Mouse (Mus musculus): ENCODE measurements around the gene Antxr1. TPM values are rescaled to one million over a fixed set of nuclear protein-coding genes. Genes with fewer than 3 reads are reported as not detected.

The Antxr1 gene
- total and polyA plus RNA-seq, 3 experiments: 0.16 to 0.23 (median 0.21) TPM

- Histone ChIP-seq H3K36me3 (replicated peaks in 1 of 2; ENCODE audit: control insufficient read depth in 1 of 2, insufficient read depth in 1 of 2, low read length in 1 of 2) (no peaks in the 10 kb centered on the region), H3K4me2 (ENCODE audit: insufficient read depth, low read depth, poor library complexity, severe bottlenecking) (no peak overlapping the region), H3K9ac (ENCODE audit: insufficient read depth, low read depth) (no peak overlapping the region), H3K27me3 (replicated peaks) (no peaks in the 10 kb centered on the region), H3K4me3 (replicated peaks in 1 of 3; ENCODE audit: low read depth in 2 of 3, low read length in 2 of 3, poor library complexity in 1 of 3) (no peak overlapping the region), H3K4me1 (ENCODE audit: control insufficient read depth in 1 of 2, insufficient read depth in 2 of 2) (peaks cover 15 to 17% of the 10 kb centered on the region in 2 experiments), H3K9me3 (replicated peaks; ENCODE audit: low read length) (peaks cover 3% of the 10 kb centered on the region), H3K79me2 (replicated peaks; ENCODE audit: control insufficient read depth, extremely low read depth, insufficient read depth, poor library complexity, severe bottlenecking) (no peaks in the 10 kb centered on the region), H3K27ac (ENCODE audit: insufficient read depth, low read depth) (no peak overlapping the region)
- no peak for TF ChIP-seq USF1 (IDR thresholded peaks at IDR 0.05; ENCODE audit: low read depth, low read length)
- no peak for TF ChIP-seq UBTF (IDR thresholded peaks at IDR 0.05; ENCODE audit: low read depth, low read length)
- no peak for TF ChIP-seq CTCF (conservative IDR thresholded peaks at IDR 0.05 in 1 of 2, IDR thresholded peaks at IDR 0.05 in 1 of 2; ENCODE audit: low read depth in 2 of 2, low read length in 2 of 2)
- TF ChIP-seq KAT2A (IDR thresholded peaks at IDR 0.05; ENCODE audit: insufficient replicate concordance, low read length): no peak
- TF ChIP-seq GABPA (IDR thresholded peaks at IDR 0.05; ENCODE audit: insufficient replicate concordance, low read depth, low read length): no peak
- TF ChIP-seq USF2 (conservative IDR thresholded peaks at IDR 0.05; ENCODE audit: low read depth, low read length): no peak
- no peak for TF ChIP-seq TCF12 (IDR thresholded peaks at IDR 0.05; ENCODE audit: low read depth, low read length)
- dilution Hi-C loops (cut with MboI; ENCODE audit: extremely low pct_ligation_motif_present, extremely low pct_unique_long_range_greater_than_20kb, low sequenced_read_pairs): no loop called here
- no peak for DNase-seq (ENCODE audit: extremely low read depth)
- in situ Hi-C loops (cut with MboI; ENCODE audit: low pct_ligation_motif_present, low pct_unique_long_range_greater_than_20kb, low sequenced_read_pairs): no loop called here
Measured at GRCm38 (mm10) chr6:87115981-87116380, 219.6 kb downstream of the Antxr1 start.

- Histone ChIP-seq H3K4me3 (replicated peaks in 1 of 3; ENCODE audit: low read depth in 2 of 3, low read length in 2 of 3, poor library complexity in 1 of 3) (no peak overlapping the region), H3K27ac (ENCODE audit: insufficient read depth, low read depth) (no peak overlapping the region), H3K4me2 (ENCODE audit: insufficient read depth, low read depth, poor library complexity, severe bottlenecking) (no peak overlapping the region), H3K9ac (ENCODE audit: insufficient read depth, low read depth) (no peak overlapping the region), H3K36me3 (replicated peaks in 1 of 2; ENCODE audit: control insufficient read depth in 1 of 2, insufficient read depth in 1 of 2, low read length in 1 of 2) (no peaks in the 10 kb centered on the region), H3K4me1 (ENCODE audit: control insufficient read depth in 1 of 2, insufficient read depth in 2 of 2) (peaks cover 2 to 5% of the 10 kb centered on the region in 2 experiments; a peak in 2 of 4 replicates), H3K79me2 (replicated peaks; ENCODE audit: control insufficient read depth, extremely low read depth, insufficient read depth, poor library complexity, severe bottlenecking) (no peaks in the 10 kb centered on the region), H3K27me3 (replicated peaks) (no peaks in the 10 kb centered on the region), H3K9me3 (replicated peaks; ENCODE audit: low read length) (no peaks in the 10 kb centered on the region)
- dilution Hi-C loops (cut with MboI; ENCODE audit: extremely low pct_ligation_motif_present, extremely low pct_unique_long_range_greater_than_20kb, low sequenced_read_pairs) (no loop called here), in situ Hi-C loops (cut with MboI; ENCODE audit: low pct_ligation_motif_present, low pct_unique_long_range_greater_than_20kb, low sequenced_read_pairs) (no loop called here)
- TF ChIP-seq CTCF (conservative IDR thresholded peaks at IDR 0.05 in 1 of 2, IDR thresholded peaks at IDR 0.05 in 1 of 2; ENCODE audit: low read depth in 2 of 2, low read length in 2 of 2): no peak
- no peak for TF ChIP-seq IRF4 (IDR thresholded peaks at IDR 0.05; ENCODE audit: low read depth, low read length)
- no peak for TF ChIP-seq ZC3H11A (IDR thresholded peaks at IDR 0.05; ENCODE audit: low read depth, low read length)
- TF ChIP-seq JUN (IDR thresholded peaks at IDR 0.05; ENCODE audit: insufficient read depth, low read depth, low read length): no peak
- TF ChIP-seq MXI1 (IDR thresholded peaks at IDR 0.05; ENCODE audit: low read depth, low read length): no peak
- TF ChIP-seq USF1 (IDR thresholded peaks at IDR 0.05; ENCODE audit: low read depth, low read length): no peak
- TF ChIP-seq MAFK (IDR thresholded peaks at IDR 0.05; ENCODE audit: insufficient replicate concordance, low read length): no peak
- no peak for TF ChIP-seq ETS1 (conservative IDR thresholded peaks at IDR 0.05; ENCODE audit: low read depth, low read length)
- no peak for TF ChIP-seq POLR2AphosphoS2 (IDR thresholded peaks at IDR 0.05; ENCODE audit: low read depth, low read length)
- TF ChIP-seq JUND (conservative IDR thresholded peaks at IDR 0.05; ENCODE audit: low read depth, low read length): no peak
- TF ChIP-seq ELF1 (IDR thresholded peaks at IDR 0.05; ENCODE audit: low read depth, low read length): no peak
- no peak for TF ChIP-seq E2F4 (IDR thresholded peaks at IDR 0.05; ENCODE audit: insufficient replicate concordance, low read depth, low read length)
- no peak for DNase-seq (ENCODE audit: extremely low read depth)
Measured at GRCm38 (mm10) chr6:87112125-87112524, 223.5 kb downstream of the Antxr1 start.
